Mouse (Mus musculus) forebrain, embryonic 11.5 days (tissue): ENCODE data around the gene Kcnd2. TPM values are rescaled to one million over a fixed set of nuclear protein-coding genes. Genes with fewer than 3 reads are reported as not detected.

ENCODE experiments used
- ATAC-seq: fragments of 200-750 bp; cut with Nextera tagmentation; replicated peaks from 2 replicates; pipeline ENCODE4 v1.8.0; 2017; ENCODE audit warnings: moderate TSS enrichment; ENCODE audit not compliant: low FRiP score
- DNase-seq: peaks from one replicate; pipeline ENCODE4 v3.0.0-alpha.2; 2017; ENCODE audit warnings: low spot score
- H3K27ac ChIP-seq: fragments of 300-500 bp; sonication (generic); 2 replicates; pipeline ENCODE4 v1.5.1; 2014; ENCODE audit warnings: low read depth, low read length
- H3K27me3 ChIP-seq: fragments of 300-500 bp; sonication (generic); 2 replicates; pipeline ENCODE4 v1.6.1; 2014; ENCODE audit warnings: mild to moderate bottlenecking, low read length, mixed read lengths; ENCODE audit not compliant: control insufficient read depth, insufficient read depth
- H3K36me3 ChIP-seq: fragments of 300-500 bp; sonication (generic); 2 replicates; pipeline ENCODE4 v1.6.1; 2014; ENCODE audit warnings: mild to moderate bottlenecking, low read length, moderate library complexity, mixed read lengths; ENCODE audit not compliant: control insufficient read depth, insufficient read depth
- H3K4me1 ChIP-seq: fragments of 300-500 bp; sonication (generic); replicated peaks from 2 replicates; pipeline ENCODE4 v1.6.1; 2014; ENCODE audit warnings: low read length, mixed read lengths; ENCODE audit not compliant: control insufficient read depth, insufficient read depth
- H3K4me2 ChIP-seq: fragments of 300-500 bp; sonication (generic); 2 replicates; pipeline ENCODE4 v1.6.1; 2014; ENCODE audit warnings: low read depth, mild to moderate bottlenecking, low read length, moderate library complexity, mixed read lengths; ENCODE audit not compliant: severe bottlenecking
- H3K4me3 ChIP-seq: fragments of 300-500 bp; sonication (generic); 2 replicates; pipeline ENCODE4 v1.5.1; 2014; ENCODE audit warnings: low read depth, low read length
- H3K9ac ChIP-seq: fragments of 300-500 bp; sonication (generic); 2 replicates; pipeline ENCODE4 v1.6.1; 2014; ENCODE audit warnings: low read length
- H3K9me3 ChIP-seq: fragments of 300-500 bp; sonication (generic); 2 replicates; pipeline ENCODE4 v1.6.1; 2016; ENCODE audit warnings: low read length, mixed read lengths; ENCODE audit not compliant: control insufficient read depth
- WGBS: fragments of 180-500 bp; shearing (Covaris S2); extraction: QIAGEN DNeasy Blood & Tissue Kit; methylation state at CpG from one replicate; pipeline ENCODE4 v1.1.7; 2014; 5-methylcytosine and 5-hydroxymethylcytosine counted together
- polyA plus RNA-seq: library from polyadenylated mRNA; unstranded; fragments of >200 nt; fragmentation: Nextera tagmentation; extraction: Ambion mirVana; gene quantifications from 2 replicates; pipeline ENCODE4 v1.2.1, GENCODE M21; 2014

Gene Kcnd2
- polyA plus RNA-seq, 1 experiment from 2014 or later: 3.1 TPM

DNA sequence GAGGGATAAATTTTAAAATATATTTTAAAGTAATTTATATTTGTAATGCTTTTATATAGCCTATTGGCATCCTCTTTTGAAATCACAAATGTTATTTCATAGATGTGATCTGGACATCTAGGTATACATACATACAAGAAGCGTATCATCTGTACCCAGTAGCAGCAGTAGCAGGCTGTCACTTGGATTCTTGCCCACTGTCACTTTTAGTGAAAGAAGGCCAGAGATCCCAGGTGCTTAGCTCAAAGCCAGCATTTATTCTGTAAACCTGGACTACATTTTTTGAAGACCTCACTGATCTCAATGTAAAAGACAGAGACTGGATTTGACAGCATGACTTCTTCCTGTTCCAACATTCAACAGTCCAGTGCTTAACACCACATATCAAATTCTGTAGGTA is 471.1 kb downstream of the Kcnd2 start:
- H3K4me2 ChIP-seq: no peak overlapping the region
- no peaks in the 10 kb centered on the region for H3K4me1 ChIP-seq
- no peak overlapping the region for H3K4me3 ChIP-seq
- H3K9me3 ChIP-seq: no peaks in the 10 kb centered on the region
- H3K27me3 ChIP-seq: no peaks in the 10 kb centered on the region
- no peak overlapping the region for H3K27ac ChIP-seq
- no peak overlapping the region for H3K9ac ChIP-seq
- DNase-seq (no peak), ATAC-seq (no peak)
- H3K36me3 ChIP-seq: no peaks in the 10 kb centered on the region
- WGBS: 94% methylated on average over 1 of the region's 1 CpGs

DNA sequence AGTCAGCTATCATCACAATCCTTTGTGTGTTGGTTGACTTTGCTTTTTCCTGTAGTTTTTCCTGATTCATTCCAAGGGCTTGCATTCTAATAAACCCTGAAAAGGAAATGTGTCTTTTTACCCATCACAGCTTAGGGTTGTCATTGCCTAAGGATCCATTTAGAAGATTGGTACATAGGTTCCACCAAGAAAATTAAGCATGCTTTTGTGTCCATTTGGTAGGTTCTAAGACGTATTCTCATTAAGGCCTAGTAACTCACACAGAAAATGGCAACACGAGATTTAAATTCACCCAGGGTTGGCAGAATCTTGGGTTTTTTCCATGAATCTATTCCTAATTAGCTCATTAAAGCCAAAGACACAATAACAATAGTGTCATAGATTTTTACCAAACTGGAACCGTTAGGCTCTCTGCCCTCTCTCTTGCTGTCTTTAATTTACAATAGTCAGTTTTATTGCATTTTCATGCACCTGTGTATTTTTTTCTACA is 477.6 kb downstream of the Kcnd2 start:
- Histone ChIP-seq H3K4me2 (no peak overlapping the region), H3K27me3 (no peaks in the 10 kb centered on the region), H3K4me3 (no peak overlapping the region), H3K4me1 (no peaks in the 10 kb centered on the region), H3K36me3 (no peaks in the 10 kb centered on the region), H3K9me3 (no peaks in the 10 kb centered on the region), H3K27ac (no peak overlapping the region), H3K9ac (no peak overlapping the region)
- ATAC-seq: no peak
- no peak for DNase-seq
- 65% methylated on average over 3 of the region's 3 CpGs for WGBS

DNA sequence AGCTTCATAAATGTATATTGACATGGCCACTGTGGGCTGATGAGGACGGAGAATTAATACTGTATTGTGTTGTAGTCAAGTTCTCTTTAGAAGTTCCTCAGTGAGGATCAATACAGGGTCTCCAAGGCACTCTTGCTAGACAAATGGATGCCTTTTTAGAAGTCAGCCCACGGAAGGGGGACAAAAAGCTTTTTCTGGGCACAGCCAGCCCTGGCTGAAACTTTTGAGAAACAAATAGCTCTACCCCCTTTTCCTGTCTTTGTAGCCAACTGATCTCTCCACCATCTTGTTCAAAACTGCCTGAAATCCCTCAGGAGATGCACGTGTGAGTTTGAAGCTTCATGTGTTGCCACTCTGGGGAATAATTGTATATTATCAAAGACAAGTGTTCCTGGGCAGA is 482.3 kb downstream of the Kcnd2 start:
- ATAC-seq (no peak), DNase-seq (no peak)
- H3K27ac ChIP-seq: no peak overlapping the region
- no peak overlapping the region for H3K4me3 ChIP-seq
- no peaks in the 10 kb centered on the region for H3K9me3 ChIP-seq
- no peaks in the 10 kb centered on the region for H3K27me3 ChIP-seq
- H3K36me3 ChIP-seq: no peaks in the 10 kb centered on the region
- H3K4me2 ChIP-seq: no peak overlapping the region
- WGBS: 71% methylated on average over 3 of the region's 3 CpGs
- no peak overlapping the region for H3K9ac ChIP-seq
- H3K4me1 ChIP-seq: no peaks in the 10 kb centered on the region

- Histone ChIP-seq H3K4me3 (no peak overlapping the region), H3K9ac (no peak overlapping the region), H3K9me3 (no peaks in the 10 kb centered on the region), H3K4me1 (no peaks in the 10 kb centered on the region), H3K4me2 (no peak overlapping the region), H3K36me3 (no peaks in the 10 kb centered on the region), H3K27ac (no peak overlapping the region), H3K27me3 (no peaks in the 10 kb centered on the region)
- no peak for DNase-seq
- ATAC-seq: no peak
- WGBS: 83% methylated on average over 6 of the region's 6 CpGs
Measured at GRCm38 (mm10) chr6:21701131-21701530, 485.8 kb downstream of the Kcnd2 start.

- Histone ChIP-seq H3K9me3 (no peaks in the 10 kb centered on the region), H3K4me1 (no peaks in the 10 kb centered on the region), H3K4me3 (no peak overlapping the region), H3K4me2 (no peak overlapping the region), H3K9ac (no peak overlapping the region), H3K27me3 (no peaks in the 10 kb centered on the region), H3K36me3 (no peaks in the 10 kb centered on the region), H3K27ac (no peak overlapping the region)
- 32% methylated on average over 3 of the region's 3 CpGs for WGBS
- DNase-seq (no peak), ATAC-seq (no peak; the same call in 1 of the 2 replicates)
Measured at GRCm38 (mm10) chr6:21709228-21709627, 493.9 kb downstream of the Kcnd2 start.

GRCm38 (mm10) chr6:21719121-21719520 is 503.8 kb downstream of the Kcnd2 start:
- 75% methylated on average over 1 of the region's 1 CpGs for WGBS
- no peak for DNase-seq
- H3K36me3 ChIP-seq: no peaks in the 10 kb centered on the region

DNA sequence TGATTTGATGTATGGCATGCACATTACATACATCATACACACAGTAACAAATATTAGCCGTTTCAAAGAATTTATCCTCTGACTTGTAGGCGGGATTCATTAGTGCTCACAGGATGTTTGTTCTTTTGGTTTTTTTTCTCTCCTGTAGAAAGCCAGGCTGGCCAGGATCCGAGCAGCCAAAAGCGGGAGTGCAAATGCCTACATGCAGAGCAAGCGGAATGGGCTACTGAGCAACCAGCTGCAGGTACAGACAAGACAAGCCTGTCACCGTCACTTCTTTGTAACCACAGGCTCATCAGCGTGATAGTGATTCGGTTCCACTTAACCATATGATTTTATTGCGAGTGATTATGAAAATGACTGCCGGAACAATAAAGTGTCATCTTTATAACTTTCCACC is 506.9 kb downstream of the Kcnd2 start:
- no peaks in the 10 kb centered on the region for H3K36me3 ChIP-seq
- H3K4me2 ChIP-seq: no peak overlapping the region
- no peaks in the 10 kb centered on the region for H3K27me3 ChIP-seq
- no peak overlapping the region for H3K9ac ChIP-seq
- H3K27ac ChIP-seq: no peak overlapping the region
- no peaks in the 10 kb centered on the region for H3K9me3 ChIP-seq
- no peaks in the 10 kb centered on the region for H3K4me1 ChIP-seq
- DNase-seq (no peak), ATAC-seq (no peak)
- 91% methylated on average over 10 of the region's 10 CpGs for WGBS
- no peak overlapping the region for H3K4me3 ChIP-seq

More at GRCm38 (mm10) chr6:21719121-21719520, 503.8 kb downstream of the Kcnd2 start:
- no peak overlapping the region for H3K4me2 ChIP-seq
- no peaks in the 10 kb centered on the region for H3K27me3 ChIP-seq
- H3K4me1 ChIP-seq: no peaks in the 10 kb centered on the region
- H3K27ac ChIP-seq: no peak overlapping the region
- no peak overlapping the region for H3K4me3 ChIP-seq
- no peaks in the 10 kb centered on the region for H3K9me3 ChIP-seq
- ATAC-seq: no peak
- H3K9ac ChIP-seq: no peak overlapping the region

DNA sequence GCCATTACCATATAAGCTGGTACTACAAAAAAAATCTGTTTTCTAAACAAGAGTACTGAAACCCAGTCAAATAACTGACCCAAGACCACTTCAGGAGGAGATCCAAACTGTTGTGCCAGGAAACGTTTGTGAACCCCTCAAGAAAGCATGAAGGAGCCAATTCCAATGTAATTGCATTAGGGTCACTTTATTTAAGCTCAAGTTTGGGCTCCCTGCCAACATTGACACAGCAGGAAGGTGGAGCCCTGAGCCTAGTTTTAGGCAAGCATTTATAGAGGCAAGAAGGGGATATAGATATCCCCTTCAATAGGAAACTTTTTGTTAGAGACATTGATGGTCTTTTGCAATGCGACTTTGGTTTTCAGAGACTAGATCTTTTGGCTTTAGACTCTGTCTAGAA is 525.3 kb downstream of the Kcnd2 start:
- no peak for ATAC-seq
- Histone ChIP-seq H3K4me2 (no peak overlapping the region), H3K27me3 (no peaks in the 10 kb centered on the region), H3K36me3 (no peaks in the 10 kb centered on the region), H3K9me3 (no peaks in the 10 kb centered on the region), H3K4me1 (no peaks in the 10 kb centered on the region), H3K27ac (no peak overlapping the region), H3K9ac (no peak overlapping the region), H3K4me3 (no peak overlapping the region)
- 66% methylated on average over 2 of the region's 2 CpGs for WGBS
- no peak for DNase-seq

DNA sequence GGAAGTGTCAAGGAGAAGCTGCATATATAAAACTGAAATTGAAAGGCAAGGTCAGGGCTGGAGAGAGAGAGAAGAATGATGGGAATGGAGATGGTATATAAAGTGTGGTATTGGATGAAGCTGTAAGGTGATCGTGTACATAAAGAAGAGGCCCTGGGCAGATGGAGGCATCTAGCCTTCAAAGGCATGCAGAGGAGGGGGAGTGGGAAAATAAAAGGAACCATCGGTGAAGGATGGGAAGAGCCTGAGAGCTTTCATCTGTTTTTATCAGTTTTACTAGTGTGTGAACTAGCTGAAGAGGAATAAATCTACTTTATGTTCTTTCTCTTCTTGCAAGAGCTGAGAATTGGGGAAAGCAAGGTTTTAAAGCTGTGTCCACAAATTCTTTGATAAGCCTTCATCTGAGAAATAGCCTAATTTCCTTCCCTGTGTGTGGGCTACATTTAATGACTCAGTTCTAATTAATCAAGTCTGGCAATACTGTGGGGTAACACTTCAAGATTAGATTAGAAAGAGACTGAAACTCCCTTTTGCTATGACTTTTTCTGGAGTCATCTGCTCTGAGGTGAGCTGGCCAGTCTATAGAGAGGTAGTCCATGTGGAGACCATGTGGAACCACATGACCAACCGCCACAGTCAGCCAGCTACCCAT is 529.4 kb downstream of the Kcnd2 start:
- DNase-seq: no peak
- Histone ChIP-seq H3K4me1 (no peaks in the 10 kb centered on the region), H3K4me2 (no peak overlapping the region), H3K27ac (no peak overlapping the region), H3K36me3 (no peaks in the 10 kb centered on the region), H3K27me3 (no peaks in the 10 kb centered on the region), H3K4me3 (no peak overlapping the region), H3K9me3 (no peaks in the 10 kb centered on the region), H3K9ac (no peak overlapping the region)
- no peak for ATAC-seq
- WGBS: 84% methylated on average over 3 of the region's 3 CpGs
